Mouse (Mus musculus) heart, adult 8-10 months (tissue): ENCODE results near the gene Klhl42. TPM values are rescaled to one million over a fixed set of nuclear protein-coding genes. Genes with fewer than 3 reads are reported as not detected.

Experiments
- DNase-seq: peaks from one replicate; pipeline ENCODE4 v3.0.0; 2022; ENCODE audit warnings: low spot score
- total RNA-seq, 4 experiments: library from RNA; stranded (reverse); gene quantifications; 2 replicates each; pipeline ENCODE4 v1.2.4; 2022

Klhl42 gene
- total RNA-seq, 4 experiments from 2014 or later, result 4.4 to 5.1 (median 4.9) TPM

DNA sequence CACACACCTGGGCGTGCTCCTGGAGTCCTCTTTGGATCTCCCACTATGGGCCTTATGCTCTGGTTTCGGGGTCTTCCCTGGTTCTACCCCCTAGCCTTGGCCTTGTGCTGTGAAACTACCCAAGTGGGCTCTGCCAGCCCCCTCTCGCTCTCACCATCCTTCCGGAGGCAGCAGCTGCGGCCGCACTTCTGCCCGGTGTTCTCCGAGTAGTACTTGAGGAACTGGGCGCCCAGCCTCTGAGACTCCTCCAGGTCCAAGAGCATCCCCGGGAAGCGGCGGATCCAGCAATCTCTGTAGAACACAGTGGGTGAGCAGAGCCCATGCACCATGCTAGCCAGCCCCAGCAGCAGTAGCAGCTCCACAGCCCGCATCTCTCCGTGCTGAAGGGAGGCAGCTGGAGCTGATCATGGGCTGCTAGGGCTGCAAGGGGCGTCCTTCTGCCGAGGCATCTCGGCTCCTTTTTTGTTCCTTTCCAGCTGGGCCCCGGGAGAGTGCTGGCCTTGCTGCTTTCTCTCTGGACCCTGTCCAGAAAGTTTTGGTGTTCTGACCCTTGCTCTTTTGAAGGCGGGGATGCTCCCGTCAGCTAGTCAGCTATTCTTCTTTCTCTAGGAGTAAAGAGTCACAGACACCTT is 4.5 kb upstream of the Klhl42 start, which contains the start of gene Mansc4:
Gene Mansc4, minus strand, starts transcription at position 439 of the 632 bp plus-strand sequence.
- no peak for DNase-seq

DNA sequence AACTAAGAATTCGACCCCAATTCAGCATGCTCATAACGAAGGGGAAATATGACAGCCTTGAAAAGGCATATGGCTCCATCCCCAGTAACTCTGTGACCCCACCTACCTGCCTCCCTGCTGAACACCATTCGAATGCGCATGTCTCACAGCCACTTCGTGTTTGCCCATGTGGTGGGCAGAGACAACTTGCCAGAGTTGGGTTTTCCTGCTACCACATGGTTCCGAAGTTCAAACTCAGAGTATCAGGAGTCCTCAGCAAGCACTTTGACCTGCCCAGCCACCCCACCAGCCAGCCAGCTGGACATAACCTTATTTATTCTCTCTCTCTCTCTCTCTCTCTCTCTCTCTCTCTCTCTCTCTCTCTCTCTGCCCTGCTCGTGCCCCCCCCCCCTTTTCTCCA is 3.4 kb upstream of the Klhl42 start:
- no peak for DNase-seq

DNA sequence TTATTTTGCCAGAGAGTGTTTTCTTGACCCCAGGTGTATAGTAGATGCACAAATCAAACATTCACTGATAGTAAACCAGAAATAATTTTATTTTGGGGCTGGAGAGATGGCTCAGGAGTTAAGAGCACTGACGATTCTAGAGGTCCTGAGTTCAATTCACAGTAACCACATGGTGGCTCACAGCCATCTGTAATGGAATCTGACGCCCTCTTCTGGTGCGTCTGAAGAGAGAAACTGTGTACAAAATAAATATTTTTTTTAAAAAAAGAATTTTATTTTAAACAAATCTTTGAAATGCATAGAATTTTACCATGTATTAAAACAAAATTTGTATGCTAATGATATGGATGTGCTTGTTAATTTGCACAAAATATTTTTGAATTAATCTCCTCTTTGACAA is 2.7 kb upstream of the Klhl42 start:
- DNase-seq, result no peak

DNA sequence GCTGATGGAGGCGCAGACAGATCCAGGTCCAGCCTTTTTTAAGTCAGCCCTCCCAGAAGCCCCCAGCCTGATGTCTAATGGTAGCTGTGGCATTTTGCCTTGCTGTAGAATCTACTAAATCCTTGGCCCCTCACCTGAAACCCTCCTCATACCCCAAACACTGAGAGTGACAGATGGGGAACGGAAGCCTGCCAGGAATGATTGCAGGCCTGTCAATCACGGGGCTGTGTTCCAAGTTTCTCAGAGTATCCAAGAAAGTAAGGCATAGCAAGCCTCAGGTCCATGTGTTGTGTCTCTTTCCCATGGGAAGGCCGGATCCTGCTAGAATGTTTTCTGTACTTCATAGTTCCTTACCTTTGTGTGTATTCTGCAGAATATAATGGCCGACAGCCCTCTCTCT is 988 bp upstream of the Klhl42 start:
- no peak for DNase-seq

DNA sequence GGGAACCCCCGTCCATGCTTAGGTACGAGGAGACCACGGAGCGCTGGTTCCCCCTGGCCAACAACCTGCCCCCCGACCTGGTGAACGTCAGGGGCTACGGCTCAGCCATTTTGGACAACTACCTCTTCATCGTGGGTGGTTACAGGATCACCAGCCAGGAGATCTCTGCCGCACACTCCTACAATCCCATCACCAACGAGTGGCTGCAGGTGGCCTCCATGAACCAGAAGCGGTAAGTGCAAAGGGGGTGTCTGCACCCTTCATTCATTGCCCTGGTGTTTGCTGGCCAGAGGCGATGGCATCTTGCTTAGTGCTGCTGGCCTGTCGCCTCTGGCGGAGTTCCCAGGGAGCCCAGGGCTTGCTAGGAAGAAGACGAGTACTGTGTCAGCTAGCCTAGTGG is 957 bp downstream of the Klhl42 start:
- peak; percentile 22 for DNase-seq

DNA sequence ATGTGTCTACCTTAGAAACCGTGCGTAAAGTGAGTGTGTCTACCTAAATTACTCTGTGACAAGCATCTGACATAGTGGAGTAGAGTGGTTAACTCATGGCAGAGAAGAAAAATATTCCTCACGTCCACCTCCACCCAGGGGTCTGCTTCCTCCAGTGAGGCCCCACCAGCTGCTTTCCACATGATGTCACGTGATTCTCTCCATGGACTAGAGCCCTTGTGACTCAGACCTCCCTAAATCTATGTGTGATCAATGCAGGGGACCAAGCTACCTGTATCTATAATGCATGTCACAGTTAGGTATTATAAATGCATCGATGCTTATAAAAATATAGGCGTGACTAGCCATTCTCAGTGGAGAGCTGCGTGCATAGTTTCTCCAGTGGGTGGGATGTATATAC is 3.6 kb downstream of the Klhl42 start:
- no peak for DNase-seq

DNA sequence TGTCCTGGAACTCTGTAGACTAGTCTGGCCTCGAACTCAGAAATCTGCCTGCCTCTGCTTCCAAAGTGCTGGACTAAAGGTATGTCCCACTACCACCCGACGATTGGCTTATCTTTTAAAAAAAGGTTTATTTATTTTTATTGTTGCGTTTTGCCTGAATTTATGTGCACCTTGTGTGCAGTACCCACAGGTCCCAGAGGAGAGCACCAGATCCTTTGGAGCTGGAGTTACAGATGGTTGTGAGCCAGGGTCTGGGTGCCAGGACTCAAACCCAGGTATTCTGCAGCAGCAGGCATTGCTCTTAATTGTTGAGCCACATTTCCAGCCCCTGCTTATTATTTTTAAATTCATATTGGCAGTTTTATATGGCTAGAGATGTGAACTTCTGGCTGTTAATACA is 4.9 kb downstream of the Klhl42 start:
- DNase-seq, result no peak

DNA sequence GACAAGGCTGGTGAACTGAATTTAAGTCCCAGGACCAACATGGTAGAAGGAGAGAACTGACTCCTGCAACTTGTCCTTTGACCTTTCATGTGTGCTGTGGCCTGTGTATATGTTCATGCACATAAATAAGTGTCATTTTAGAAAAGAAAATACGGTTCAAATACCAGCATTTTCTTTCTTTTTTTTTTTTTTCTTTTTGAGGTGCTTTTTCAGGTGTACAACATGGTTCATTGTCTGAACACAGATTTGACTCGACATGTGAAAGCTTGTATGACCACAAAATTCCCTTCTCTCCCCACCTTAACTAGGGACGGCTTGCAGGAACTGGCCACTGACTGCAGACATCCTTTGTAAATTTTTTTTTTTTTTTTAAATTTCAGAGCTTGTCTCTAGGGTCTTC is 5.8 kb downstream of the Klhl42 start:
- no peak for DNase-seq

DNA sequence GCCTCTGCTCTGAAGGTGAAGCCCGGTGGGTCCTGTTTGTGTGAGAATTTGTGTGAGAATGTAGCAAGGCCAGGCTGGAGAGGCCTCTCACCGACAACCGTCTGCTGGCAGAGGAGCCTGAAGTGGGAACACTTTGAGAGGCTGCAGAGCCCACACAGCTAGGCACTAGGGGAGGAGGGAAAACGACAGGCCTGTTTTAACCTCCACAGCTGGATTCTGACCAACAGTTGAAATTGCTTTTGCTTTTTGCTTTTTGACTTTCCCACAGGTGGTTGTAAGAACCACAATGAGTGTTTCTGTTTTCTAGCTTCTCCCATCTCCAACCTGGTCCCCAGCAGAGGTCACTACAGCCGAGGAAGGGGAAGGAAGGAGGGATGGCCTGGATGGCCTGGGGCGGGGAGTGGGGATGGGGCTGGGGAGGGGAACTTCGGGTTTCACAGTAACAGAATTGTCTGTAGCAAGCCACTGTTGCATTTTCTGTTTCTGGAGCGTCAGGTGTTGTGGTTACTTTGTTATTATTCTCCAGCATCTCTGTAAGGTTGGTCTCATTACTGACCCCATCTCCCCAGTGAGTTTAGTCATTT is 6.3 kb downstream of the Klhl42 start:
- DNase-seq, result no peak

DNA sequence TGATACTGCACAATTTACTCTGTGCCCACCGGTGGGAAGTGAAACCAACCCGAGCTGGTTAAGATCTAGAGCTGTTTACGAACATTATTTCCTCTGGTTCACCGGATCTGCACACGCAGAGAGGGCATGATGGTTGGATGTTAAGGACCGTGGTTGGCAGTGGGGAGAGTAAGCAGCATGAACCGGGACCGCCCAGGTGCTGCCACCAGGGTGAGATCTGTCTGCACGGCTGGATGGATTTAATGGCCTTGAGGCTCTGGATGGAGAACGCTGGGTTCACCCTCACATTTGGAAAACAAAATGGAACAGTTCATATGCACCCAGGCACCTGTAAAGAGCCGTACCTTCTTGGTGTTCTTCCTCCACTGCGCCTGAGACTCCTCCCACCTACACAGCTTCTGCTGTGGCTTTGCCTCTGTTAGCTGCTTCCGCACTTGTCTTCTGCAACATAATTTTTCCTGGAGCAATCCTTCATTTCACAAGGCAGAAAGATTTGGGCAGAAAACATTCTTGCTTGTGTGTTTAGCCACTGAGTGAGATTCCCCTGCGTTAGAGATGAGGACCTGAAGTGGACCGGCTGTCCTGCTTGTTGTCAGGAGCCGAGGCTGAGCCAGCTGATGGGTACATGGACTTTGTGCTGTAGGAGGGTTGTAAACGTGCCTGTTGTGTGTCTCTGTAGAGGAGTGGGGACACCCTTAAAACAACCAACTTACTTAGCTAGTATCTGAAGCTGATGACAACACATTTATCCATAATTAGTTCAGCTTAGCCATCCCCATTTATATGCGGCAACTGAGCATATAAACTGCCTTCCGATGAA is 8.5 kb downstream of the Klhl42 start:
- no peak for DNase-seq

DNA sequence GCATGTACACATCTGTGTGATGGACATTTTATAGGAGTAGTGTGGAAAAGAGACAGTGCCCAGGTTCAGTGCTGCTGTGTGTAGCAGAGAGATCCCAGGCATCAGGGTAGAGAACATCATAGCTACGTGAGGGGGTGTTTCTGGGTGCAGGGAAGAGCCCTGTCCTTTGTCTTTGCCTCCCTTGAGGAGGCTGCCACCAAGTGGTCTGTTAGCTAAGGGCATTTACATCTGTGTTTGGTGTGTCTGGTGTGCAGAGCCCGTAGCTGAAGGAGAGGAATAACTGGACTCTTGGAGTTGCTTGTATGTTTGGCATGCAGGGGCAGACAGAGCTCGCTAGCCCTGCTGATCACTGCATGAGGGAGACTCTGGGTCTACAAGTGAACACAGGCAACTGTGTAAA is 11.1 kb downstream of the Klhl42 start:
- no peak for DNase-seq

DNA sequence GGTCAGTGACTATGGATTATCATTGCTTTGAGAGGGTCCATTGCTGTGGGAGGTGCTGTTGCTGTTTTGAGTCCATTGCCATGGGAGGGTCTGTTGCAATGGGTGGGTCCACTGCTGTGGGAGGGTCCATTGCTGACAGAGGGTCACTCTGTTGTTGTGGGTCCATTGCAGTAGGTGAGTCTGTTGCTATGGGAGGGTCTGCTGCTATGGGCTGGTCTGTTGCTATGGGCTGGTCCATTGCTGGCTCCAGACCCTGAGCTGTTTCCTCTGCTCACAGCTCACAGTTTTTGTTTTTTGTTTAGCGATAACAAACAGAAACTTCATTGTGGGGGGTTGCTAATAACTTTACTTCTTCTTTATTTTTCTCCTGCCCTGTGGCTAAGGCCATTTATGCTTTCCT is 14.3 kb downstream of the Klhl42 start:
- DNase-seq, result no peak

DNA sequence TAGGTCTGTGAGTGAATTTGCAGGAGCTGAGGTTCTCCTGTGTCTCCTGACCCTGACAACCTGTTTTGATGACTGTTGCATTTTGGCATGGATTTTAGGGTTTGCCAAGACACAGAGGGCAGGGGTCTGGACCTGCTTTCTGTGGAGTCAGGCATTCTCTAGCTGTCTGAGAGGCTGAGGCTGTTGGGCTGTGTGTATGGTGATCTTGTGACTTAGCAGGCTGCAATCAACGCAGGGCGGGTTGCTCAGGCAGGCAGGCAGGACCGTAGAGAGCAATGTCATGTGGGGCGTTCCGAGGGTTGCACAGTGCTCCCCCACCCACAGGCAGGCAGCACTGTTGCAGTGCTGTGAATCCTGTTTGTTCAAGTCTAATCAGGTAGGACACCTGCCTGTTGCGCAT is 15.5 kb downstream of the Klhl42 start:
- DNase-seq, result no peak

DNA sequence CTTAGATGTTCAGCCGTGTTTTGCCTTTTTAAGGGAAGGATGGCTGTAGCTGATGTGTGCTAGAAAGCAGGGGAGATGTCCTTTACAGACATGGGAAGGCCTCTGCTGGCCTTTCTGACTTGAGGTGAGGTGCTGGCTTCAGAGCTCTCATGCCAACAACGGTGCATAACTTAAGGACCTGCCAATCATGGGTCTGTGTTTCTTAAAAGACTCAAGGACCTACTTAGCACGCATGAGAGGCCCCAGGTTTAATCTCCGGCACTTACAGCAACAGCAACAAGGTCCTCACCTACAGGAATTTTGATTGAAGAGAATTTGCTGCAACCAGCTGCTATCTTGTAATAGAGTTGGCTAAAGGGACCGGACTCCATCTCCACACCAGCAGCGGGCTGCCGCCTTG is 18.1 kb downstream of the Klhl42 start:
- no peak for DNase-seq

DNA sequence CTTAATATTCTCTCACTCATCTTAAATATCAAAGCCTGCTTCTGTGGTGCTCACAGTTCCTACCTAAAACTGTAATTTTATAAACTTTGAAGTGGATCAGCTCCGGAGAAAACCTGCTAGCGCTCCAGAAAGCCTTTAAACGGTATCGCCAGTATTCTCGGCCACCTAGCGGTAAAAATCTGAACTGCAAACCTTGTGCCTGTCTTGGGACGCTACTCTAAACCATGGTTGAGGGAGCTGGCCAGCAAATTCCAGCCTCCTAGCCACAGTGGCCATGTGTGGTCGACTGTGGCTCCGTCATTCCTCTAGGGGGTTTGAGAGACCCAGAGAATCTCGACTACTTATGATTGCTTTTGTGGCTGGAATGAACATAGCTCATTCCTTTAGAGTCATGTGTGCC is 25.4 kb downstream of the Klhl42 start:
- peak; percentile 80 for DNase-seq

DNA sequence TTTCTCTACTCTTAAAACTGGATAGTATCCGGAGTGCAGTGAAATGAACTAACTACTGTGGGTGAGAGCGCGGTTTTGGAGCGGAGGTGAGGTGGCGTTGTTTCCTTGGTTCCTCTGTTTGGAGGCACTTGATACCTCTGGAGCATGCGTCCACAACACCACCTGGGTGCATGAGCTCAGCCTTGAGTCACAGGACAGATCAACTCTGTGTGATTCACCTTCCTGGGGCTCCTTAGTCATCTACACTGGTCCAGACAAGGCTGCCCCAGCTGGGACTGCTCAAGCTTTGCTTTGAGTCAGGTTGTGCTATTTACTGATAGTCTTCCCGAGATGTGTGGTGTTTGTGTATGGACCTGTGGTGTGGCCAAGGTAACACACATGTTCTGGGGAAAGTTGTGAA is 26.6 kb downstream of the Klhl42 start:
- no peak for DNase-seq

DNA sequence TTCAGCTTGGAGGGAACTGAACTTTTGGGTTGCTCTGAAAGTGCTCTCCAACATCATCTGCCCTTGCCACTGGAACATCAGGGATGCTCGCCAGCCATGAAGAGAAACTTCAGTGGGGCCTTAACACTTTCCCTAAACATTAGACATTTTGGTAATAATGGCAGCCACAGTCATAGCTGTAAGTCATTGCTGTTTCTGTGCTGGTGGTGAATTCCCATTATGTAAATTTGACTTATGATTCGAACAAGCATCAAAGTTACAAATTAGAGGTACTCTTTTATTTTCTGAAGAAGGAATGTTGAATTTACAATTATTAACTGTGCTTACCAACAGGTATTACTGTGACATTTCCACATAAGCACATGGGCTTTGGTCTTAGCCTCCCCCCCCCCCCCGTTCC is 27.0 kb downstream of the Klhl42 start:
- DNase-seq, result no peak

DNA sequence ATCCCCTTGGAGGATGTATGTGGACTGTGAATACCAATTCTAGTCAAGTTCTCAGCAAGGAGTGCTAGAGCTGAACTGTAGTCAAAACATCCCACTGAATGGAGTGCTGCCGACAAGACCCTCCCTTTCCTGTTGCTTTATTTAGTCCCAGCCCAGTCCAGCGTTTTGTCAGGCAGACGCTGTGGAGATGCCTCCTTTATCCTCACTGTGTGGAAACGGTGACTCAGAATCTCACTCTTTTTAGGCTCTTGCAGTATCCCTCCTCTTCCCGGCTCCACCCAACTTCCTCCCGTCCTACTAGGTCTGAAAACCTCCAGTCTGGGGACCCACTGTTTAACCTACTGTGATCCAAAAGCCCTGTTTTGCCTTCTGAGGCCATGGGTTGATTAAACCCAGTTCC is 30.1 kb downstream of the Klhl42 start:
- no peak for DNase-seq

DNA sequence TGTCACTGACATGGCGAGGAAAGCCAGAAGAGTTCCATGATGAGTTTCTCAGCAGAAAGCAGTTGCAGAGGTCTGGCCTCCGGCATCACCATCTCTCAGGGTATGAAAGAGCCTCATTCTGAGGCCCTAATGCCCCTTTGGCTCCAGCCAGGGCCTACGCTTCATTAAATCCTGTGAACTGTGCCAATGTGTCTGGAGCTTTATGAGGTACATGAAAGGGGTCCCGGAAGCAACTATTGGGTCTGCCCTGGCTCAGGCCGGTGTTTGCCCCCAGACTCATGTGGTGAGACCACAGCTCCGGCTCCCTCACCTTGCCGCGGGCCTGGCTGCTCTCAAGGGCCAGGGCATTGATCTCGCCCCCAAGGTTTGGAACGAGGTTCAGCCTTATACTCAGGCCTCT is 36.1 kb downstream of the Klhl42 start:
- no peak for DNase-seq

DNA sequence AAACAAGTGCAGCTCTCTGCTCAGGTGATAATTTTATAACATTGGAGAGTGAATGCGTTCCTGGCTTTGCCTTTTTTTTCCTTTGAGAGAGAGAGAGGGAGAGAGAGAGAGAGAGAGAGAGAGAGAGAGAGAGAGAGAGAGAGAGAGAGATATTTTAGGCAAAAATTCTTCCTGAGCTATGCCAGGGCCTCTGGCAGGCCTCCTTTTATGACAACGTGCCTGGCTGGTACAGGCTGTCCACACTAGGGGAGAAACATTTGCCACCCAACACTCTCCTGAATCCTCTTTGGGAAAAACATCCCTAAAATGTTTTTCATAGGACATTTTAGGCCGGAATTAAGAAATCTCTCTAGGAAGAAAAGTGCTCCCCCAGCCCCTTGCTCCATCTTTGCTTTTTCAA is 47.1 kb downstream of the Klhl42 start:
- DNase-seq, result no peak

DNA sequence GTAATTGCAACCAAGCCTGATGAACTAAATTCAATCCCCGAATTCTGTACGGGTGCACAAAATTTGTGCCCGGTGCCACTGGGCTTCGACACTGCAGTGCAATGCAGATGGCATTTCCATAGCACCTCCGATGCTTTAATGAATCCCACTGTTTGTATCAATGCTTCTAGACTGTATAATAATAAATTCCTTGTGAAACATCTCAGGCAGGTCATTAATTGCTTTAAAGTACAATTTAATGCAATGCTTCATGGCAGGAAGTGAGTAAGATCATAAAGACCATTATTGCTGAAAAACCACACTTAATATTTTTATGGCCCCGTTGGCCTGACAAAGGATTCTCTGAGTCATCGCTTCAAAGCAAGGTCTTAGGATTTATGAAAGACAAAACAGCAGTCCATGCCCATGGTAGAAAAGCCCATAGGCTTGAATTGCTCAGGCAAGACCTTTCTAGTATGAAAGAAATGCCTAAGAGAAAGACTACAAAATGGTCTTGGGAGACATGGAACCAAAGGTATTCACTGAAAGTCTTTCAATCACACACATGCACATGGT is 49.5 kb downstream of the Klhl42 start:
- no peak for DNase-seq

DNA sequence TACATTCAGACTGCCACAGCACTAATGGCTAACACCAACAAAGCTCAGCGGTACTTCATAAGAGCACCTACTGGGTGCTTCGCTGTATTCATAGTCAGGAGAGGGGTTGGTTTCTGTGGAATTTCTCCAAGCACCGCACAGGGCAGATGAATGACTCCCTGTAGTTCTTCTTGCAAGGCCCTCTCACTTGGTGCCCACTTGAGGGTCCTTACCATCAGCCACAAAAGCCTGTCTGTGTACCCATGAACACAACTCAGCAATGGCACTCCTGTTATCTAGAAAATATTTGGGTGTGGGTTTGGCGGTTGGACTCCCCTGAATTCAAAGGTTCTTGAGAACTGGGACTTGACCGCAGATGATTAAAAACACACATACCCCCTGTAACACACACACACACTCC is 53.5 kb downstream of the Klhl42 start:
- no peak for DNase-seq

DNA sequence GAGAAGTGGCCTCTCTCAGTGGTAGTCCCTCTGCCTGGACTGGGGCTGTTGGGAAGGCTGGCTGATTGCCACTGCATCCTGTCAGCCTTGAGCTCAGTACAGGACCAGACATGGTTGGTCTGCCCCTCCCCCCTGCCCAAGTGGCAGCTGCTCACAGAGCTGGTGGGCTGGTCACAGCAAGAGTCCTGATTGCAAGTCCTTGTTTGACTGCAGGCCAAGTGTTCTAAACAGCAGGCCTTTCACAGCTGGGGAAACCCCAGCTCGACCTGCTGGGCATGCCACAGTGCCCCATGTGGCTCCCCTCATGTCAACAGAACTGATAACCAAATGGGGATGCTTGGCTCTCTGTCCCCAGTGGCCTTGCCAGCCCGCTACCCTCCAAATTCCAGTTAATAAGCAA is 54.1 kb downstream of the Klhl42 start:
- peak; percentile 55 for DNase-seq
